Mouse (Mus musculus) neural tube, embryonic 11.5 days (tissue): ENCODE data around the gene Rbck1. TPM values are rescaled to one million over a fixed set of nuclear protein-coding genes. Genes with fewer than 3 reads are reported as not detected.

Experiments used
- ATAC-seq: fragments of 200-750 bp; cut with Nextera tagmentation; 2 replicates; pipeline ENCODE4 v1.8.0; 2017; ENCODE audit warnings: moderate number of reproducible peaks, mild to moderate bottlenecking, moderate TSS enrichment, moderate library complexity; ENCODE audit not compliant: insufficient read depth, low FRiP score, low TSS enrichment
- DNase-seq: peaks from one replicate; pipeline ENCODE4 v3.0.0-alpha.2; 2015; ENCODE audit warnings: low spot score
- H3K27ac ChIP-seq: fragments of 300-500 bp; sonication (generic); 2 replicates; pipeline ENCODE4 v1.5.1; 2014; ENCODE audit warnings: low read depth, mild to moderate bottlenecking, low read length
- H3K27me3 ChIP-seq: fragments of 300-500 bp; sonication (generic); 2 replicates; pipeline ENCODE4 v1.6.1; 2014; ENCODE audit warnings: mild to moderate bottlenecking, low read length, mixed read lengths; ENCODE audit not compliant: control insufficient read depth, insufficient read depth
- H3K36me3 ChIP-seq: fragments of 300-500 bp; sonication (generic); 2 replicates; pipeline ENCODE4 v1.6.1; 2014; ENCODE audit warnings: mild to moderate bottlenecking, low read length, moderate library complexity, mixed read lengths; ENCODE audit not compliant: control insufficient read depth, insufficient read depth
- H3K4me1 ChIP-seq: fragments of 300-500 bp; sonication (generic); 2 replicates; pipeline ENCODE4 v1.6.1; 2014; ENCODE audit warnings: low read length, mixed read lengths; ENCODE audit not compliant: control insufficient read depth, insufficient read depth
- H3K4me2 ChIP-seq: fragments of 300-500 bp; sonication (generic); 2 replicates; pipeline ENCODE4 v1.6.1; 2014; ENCODE audit warnings: low read depth, mild to moderate bottlenecking, moderate library complexity
- H3K4me3 ChIP-seq: fragments of 300-500 bp; sonication (generic); 2 replicates; pipeline ENCODE4 v1.5.1; 2014; ENCODE audit warnings: low read depth, low read length
- H3K9ac ChIP-seq: fragments of 300-500 bp; sonication (generic); 2 replicates; pipeline ENCODE4 v1.6.1; 2014; ENCODE audit warnings: mild to moderate bottlenecking, low read length
- H3K9me3 ChIP-seq: fragments of 300-500 bp; sonication (generic); 2 replicates; pipeline ENCODE4 v1.6.1; 2016; ENCODE audit warnings: low read length; ENCODE audit not compliant: control insufficient read depth
- WGBS: fragments of 180-500 bp; shearing (Covaris S2); extraction: QIAGEN DNeasy Blood & Tissue Kit; methylation state at CpG from one replicate; pipeline ENCODE4 v1.1.7; 2014; 5-methylcytosine and 5-hydroxymethylcytosine counted together
- polyA plus RNA-seq: library from polyadenylated mRNA; unstranded; fragments of >200 nt; fragmentation: Nextera tagmentation; extraction: Ambion mirVana; gene quantifications from 2 replicates; pipeline ENCODE4 v1.2.1, GENCODE M21; 2014

Rbck1 gene
- polyA plus RNA-seq, 1 experiment from 2014 or later, result 77.8 TPM

DNA sequence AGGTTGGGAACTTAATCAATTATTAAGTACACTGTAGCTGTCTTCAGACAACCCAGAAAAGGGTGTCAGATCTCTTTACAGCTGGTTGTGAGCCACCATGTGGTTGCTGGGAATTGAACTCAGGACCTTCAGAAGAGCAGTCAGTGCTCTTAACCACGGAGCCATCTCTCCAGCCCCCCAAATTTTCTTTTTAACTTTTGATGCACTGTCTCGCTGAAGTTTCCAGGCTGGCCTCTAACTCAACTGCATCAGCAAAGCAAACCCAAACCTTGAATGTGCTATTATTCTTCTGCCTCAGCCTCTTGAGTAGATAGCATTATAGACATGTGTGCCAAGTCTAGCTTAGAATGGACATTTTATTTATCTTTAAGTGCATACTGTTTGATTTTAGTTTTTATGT lies 15.3 kb upstream of the Rbck1 start:
- H3K27me3 ChIP-seq, result 0 out of 2 replicates have a peak, but pooled peaks cover 2% of the 10 kb centered on the region
- H3K4me1 ChIP-seq, result 0 out of 2 replicates have a peak, but pooled peaks cover 7% of the 10 kb centered on the region
- no peaks in the 10 kb centered on the region for H3K9me3 ChIP-seq
- no peaks in the 10 kb centered on the region for H3K36me3 ChIP-seq
- no peak overlapping the region for H3K4me2 ChIP-seq
- H3K27ac ChIP-seq, result no peak overlapping the region
- DNase-seq (no peak), ATAC-seq (no peak)
- no peak overlapping the region for H3K9ac ChIP-seq
- H3K4me3 ChIP-seq, result no peak overlapping the region
- WGBS, result 69% methylated on average over 2 of the region's 2 CpGs

DNA sequence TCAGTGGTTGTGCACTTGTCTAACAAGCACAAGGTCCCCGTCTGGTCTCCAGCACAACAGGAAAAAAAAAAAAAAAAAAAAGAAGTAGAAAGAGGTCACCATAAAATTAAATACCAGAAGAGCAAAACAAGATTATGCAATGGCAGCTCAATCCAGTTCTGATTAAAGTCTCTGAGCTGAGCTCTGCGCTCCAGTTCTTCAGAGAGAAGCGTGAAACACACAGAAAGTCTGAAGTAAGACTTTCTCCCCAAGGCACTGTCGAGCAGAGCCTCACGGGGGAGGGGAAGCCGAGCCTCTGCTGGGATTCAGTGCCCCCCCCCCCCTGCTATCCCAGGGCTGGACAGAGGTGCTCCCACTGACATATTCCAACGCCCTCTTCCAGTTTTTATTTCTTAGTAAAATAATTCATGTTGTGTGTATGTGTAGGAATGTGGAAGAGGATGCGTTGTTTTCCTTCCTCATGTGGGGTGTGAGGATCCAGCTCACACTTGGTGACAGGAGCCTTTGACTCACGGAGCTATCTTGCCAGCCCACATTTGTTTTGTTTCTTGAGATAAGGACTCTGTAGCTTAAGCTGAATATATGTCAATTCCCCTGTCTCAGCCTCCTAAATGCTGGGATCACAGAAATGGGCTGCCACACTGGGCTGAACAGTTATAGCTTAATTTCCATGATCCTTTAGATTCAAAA lies 14.5 kb upstream of the Rbck1 start:
- Histone ChIP-seq H3K9me3 (no peaks in the 10 kb centered on the region), H3K4me1 (0 out of 2 replicates have a peak, but pooled peaks cover 7% of the 10 kb centered on the region), H3K9ac (no peak overlapping the region), H3K4me3 (no peak overlapping the region), H3K27ac (no peak overlapping the region), H3K36me3 (no peaks in the 10 kb centered on the region), H3K27me3 (0 out of 2 replicates have a peak, but pooled peaks cover 2% of the 10 kb centered on the region), H3K4me2 (no peak overlapping the region)
- no peak for ATAC-seq
- no peak for DNase-seq
- WGBS, result 60% methylated on average over 9 of the region's 9 CpGs

DNA sequence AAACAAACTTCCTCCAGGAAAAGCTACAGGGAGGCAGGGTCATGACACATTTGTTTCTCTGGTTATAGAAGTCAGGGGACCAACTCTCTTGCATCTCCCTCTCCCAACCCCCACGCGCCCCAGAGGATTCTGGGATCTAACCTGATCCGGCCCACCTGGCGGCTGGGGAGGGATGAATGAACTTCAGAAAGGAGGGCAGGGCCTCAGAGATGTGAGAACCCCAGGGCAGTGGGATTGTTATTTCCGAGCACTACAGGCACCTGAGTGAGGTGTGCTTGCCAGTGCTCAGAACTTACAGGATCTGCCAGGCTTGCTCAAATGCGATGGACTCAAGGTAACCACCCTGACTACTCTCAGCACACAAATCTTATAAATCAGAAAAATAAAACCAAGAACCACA lies 12.9 kb upstream of the Rbck1 start:
- Histone ChIP-seq H3K4me2 (no peak overlapping the region), H3K9ac (no peak overlapping the region), H3K27me3 (0 out of 2 replicates have a peak, but pooled peaks cover 2% of the 10 kb centered on the region), H3K27ac (no peak overlapping the region), H3K36me3 (no peaks in the 10 kb centered on the region), H3K4me3 (no peak overlapping the region), H3K4me1 (0 out of 2 replicates have a peak, but pooled peaks cover 7% of the 10 kb centered on the region), H3K9me3 (no peaks in the 10 kb centered on the region)
- WGBS, result 72% methylated on average over 6 of the region's 6 CpGs
- ATAC-seq (no peak), DNase-seq (no peak)

DNA sequence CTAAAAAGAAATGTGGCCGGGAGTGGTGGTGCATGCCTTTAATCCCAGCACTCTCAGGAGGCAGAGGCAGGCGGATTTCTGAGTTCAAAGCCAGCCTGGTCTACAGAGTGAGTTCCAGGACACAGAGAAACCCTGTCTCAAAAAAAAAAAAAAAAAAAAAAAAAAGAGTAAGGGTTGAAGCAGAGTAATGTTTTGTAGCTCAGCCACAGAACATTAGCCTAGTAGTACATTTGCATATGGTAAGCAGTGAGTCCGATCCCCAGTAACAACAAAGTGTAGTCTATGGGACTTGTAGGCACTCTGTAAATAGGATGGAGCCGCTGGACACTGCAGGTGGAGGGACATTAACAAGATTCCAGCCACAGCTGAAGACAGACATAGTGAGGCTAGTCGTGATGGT lies 12.5 kb upstream of the Rbck1 start:
- no peak overlapping the region; the same call in 1 of the 2 replicates for H3K4me2 ChIP-seq
- WGBS, result 64% methylated on average over 5 of the region's 5 CpGs
- no peak overlapping the region for H3K9ac ChIP-seq
- H3K27ac ChIP-seq, result no peak overlapping the region
- DNase-seq (no peak), ATAC-seq (no peak)
- H3K27me3 ChIP-seq, result 0 out of 2 replicates have a peak, but pooled peaks cover 2% of the 10 kb centered on the region
- H3K4me3 ChIP-seq, result no peak overlapping the region
- no peaks in the 10 kb centered on the region for H3K36me3 ChIP-seq
- no peaks in the 10 kb centered on the region for H3K9me3 ChIP-seq
- H3K4me1 ChIP-seq, result 0 out of 2 replicates have a peak, but pooled peaks cover 7% of the 10 kb centered on the region

DNA sequence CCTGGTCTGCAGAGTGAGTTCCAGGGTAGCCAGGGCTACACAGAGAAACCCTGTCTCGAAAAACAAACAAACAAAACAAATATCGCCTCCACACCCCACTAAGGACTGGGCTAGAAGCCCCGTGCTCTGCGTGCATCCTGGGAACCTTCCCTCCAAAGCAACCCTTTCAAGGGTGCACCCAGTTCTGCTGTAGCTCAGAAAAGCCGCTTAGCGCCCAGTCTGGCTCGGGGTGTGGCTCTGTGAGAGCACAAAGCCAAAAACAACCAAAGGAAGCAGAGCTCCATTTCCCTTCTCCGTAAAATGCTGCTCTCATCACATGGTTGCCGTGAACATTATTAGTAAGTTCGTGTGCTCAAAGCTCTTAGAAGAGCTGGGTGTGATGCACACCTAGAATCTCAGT lies 11.9 kb upstream of the Rbck1 start:
- no peak overlapping the region for H3K27ac ChIP-seq
- H3K4me3 ChIP-seq, result peak overlapping the region; percentile 47
- no peaks in the 10 kb centered on the region for H3K36me3 ChIP-seq
- 0 out of 2 replicates have a peak, but pooled peaks cover 2% of the 10 kb centered on the region for H3K27me3 ChIP-seq
- 11% methylated on average over 10 of the region's 10 CpGs for WGBS
- ATAC-seq (no peak), DNase-seq (no peak)
- 0 out of 2 replicates have a peak, but pooled peaks cover 7% of the 10 kb centered on the region for H3K4me1 ChIP-seq
- H3K9me3 ChIP-seq, result no peaks in the 10 kb centered on the region
- peak overlapping the region; percentile 95 for H3K4me2 ChIP-seq
- peak overlapping the region; percentile 60; the same call in 1 of the 2 replicates for H3K9ac ChIP-seq

DNA sequence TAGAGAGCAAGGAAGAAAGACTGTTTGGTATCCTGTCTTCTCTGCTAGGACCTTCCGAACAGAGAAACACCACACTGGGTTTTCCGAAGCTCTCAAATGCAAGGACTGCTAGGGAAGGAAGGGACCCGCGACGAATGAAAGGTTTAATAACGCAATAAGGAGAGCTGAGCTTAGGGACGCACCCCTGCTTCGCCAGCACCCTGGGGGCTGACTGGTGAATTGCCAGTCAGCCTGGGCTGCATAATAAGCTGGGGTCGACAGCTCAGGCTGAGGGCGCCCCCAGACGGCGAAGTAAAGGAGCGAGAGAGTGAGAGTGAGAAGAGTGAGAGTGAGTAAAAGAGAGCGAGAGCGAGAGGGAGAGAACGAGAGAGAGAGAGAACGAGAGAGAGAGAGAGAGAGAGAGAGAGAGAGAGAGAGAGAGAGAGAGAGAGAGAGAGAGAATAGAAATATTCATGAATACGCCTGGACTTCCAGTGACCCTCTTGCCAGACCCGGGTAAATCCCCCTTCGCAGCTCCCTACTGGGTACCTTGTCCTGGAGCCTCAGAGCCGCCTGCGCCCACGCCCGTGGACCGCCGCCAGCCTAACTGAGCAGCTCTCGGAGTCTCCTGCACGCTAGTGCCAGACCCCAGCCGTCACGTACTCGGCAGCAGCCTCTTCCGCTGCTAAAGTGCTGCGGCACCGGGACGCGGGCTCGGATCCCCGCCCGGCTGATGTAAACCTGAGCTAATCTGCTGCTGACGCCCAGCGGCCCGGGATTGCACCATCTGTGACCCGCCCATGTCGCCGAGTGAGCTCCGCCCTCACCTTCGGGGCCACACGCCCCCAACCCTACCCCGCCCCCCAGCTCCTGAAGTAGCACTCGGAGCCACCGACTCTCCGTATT lies 11.1 kb upstream of the Rbck1 start, which contains the start of gene Trib3:
TSS of gene Trib3 (minus strand) at position 704 of the 885 bp plus-strand sequence.
- H3K9ac ChIP-seq, result peak within 1 kb of the TSS; percentile 60
- no peak within 1 kb of the TSS for H3K27ac ChIP-seq
- no peaks in the 10 kb centered on the region for H3K36me3 ChIP-seq
- 0 out of 2 replicates have a peak, but pooled peaks cover 2% of the 10 kb centered on the region for H3K27me3 ChIP-seq
- peak within 1 kb of the TSS; percentile 95 for H3K4me2 ChIP-seq
- peak within 1 kb of the TSS; percentile 47 for H3K4me3 ChIP-seq
- DNase-seq (peak; percentile 85), ATAC-seq (peak; percentile 88)
- H3K9me3 ChIP-seq, result no peaks in the 10 kb centered on the region
- under 1% methylated on average over 52 of the region's 52 CpGs for WGBS
- H3K4me1 ChIP-seq, result 0 out of 2 replicates have a peak, but pooled peaks cover 7% of the 10 kb centered on the region

DNA sequence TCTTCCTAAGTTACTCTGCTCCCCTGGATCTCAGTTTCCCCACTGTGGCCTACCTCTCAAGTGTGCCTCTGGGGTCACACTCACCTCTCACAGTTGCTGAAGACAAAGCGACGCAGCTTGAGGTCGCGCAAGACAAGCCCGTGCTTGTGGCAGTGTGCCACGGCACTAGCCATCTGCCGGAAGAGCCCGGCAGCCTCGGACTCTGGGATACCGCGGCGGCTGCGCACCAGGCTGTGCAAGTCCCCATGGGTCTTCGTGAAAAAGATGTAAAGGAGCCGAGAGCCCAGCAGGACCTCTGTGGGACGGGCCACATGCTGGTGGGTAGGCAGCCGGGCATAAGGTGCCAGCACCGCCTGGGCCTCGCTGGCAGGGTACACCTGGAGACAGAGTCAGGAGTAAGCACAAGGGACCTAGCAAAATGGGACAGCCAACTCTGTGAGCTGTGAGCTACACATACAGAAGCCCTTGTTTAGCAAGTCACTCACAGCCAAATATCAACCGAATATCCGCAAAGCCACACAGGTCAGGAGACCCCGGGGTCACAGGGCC lies 7.3 kb upstream of the Rbck1 start:
- no peak for ATAC-seq
- Histone ChIP-seq H3K9ac (no peak overlapping the region), H3K4me1 (0 out of 2 replicates have a peak, but pooled peaks cover 7% of the 10 kb centered on the region), H3K4me3 (no peak overlapping the region), H3K36me3 (no peaks in the 10 kb centered on the region), H3K9me3 (no peaks in the 10 kb centered on the region), H3K4me2 (no peak overlapping the region), H3K27ac (no peak overlapping the region), H3K27me3 (no peaks in the 10 kb centered on the region)
- DNase-seq, result no peak
- WGBS, result 88% methylated on average over 22 of the region's 22 CpGs

DNA sequence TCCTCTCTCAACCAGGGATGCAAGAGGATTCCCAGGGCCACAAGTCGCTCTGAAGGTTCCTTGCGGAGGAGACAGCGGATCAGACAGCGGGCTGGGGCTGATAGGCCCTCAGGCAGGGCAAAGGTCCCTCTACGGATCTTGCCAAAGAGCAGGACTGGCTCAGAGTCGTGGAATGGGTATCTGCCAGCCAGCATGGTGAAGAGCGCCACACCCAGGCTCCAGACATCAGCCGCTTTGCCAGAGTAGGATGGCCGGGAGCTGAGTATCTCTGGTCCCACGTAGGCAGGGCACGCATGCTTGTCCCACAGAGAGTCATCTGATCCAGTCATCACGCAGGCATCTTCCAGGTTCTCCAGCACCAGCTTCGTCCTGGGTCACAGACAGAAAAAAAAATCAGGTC lies 5.9 kb upstream of the Rbck1 start:
- no peak overlapping the region for H3K9ac ChIP-seq
- no peaks in the 10 kb centered on the region for H3K4me1 ChIP-seq
- 81% methylated on average over 13 of the region's 13 CpGs for WGBS
- H3K27ac ChIP-seq, result no peak overlapping the region
- H3K4me2 ChIP-seq, result no peak overlapping the region
- H3K9me3 ChIP-seq, result no peaks in the 10 kb centered on the region
- no peak overlapping the region for H3K4me3 ChIP-seq
- H3K27me3 ChIP-seq, result no peaks in the 10 kb centered on the region
- ATAC-seq, result no peak
- no peaks in the 10 kb centered on the region for H3K36me3 ChIP-seq
- DNase-seq, result no peak
